Mouse (Mus musculus) urinary bladder, postnatal 36 days (tissue): Measurements from ENCODE around the gene Hc.

Experiments used
- DNase-seq, 2 experiments: peaks; one replicate each; pipeline ENCODE4 v3.0.0; 2022; ENCODE audit warnings: low spot score in 2 of 2, mixed read lengths in 1 of 2

Hc gene

GRCm38 (mm10) chr2:35061338-35061737 lies at the start of gene Hc:
Gene Hc (minus strand): TSS chr2:35061438.
- DNase-seq, result no peak

GRCm38 (mm10) chr2:35110521-35110920 lies 49.3 kb upstream of the Hc start:
- DNase-seq, result no peak

GRCm38 (mm10) chr2:35109924-35110304 lies 48.7 kb upstream of the Hc start:
- no peak for DNase-seq

GRCm38 (mm10) chr2:35109141-35109923 lies 48.1 kb upstream of the Hc start, which contains the start of gene Cntrl:
Gene Cntrl (plus strand): TSS chr2:35109492.
- peak; percentile 93 to 96 for DNase-seq

- peak; percentile 19 to 22 for DNase-seq
Observed at GRCm38 (mm10) chr2:35108712-35109111, 47.5 kb upstream of the Hc start.

- DNase-seq, result no peak
Observed at GRCm38 (mm10) chr2:35107984-35108635, 46.9 kb upstream of the Hc start.

- DNase-seq, result no peak
Observed at GRCm38 (mm10) chr2:35104843-35105242, 43.6 kb upstream of the Hc start.

- no peak for DNase-seq
Observed at GRCm38 (mm10) chr2:35103558-35103957, 42.3 kb upstream of the Hc start.

GRCm38 (mm10) chr2:35102777-35103176 lies 41.5 kb upstream of the Hc start:
- no peak for DNase-seq

GRCm38 (mm10) chr2:35101443-35101842 lies 40.2 kb upstream of the Hc start, which contains the start of gene AI182371:
Gene AI182371 (minus strand): TSS chr2:35101543.
- DNase-seq, result no peak

- DNase-seq, result no peak
Observed at GRCm38 (mm10) chr2:35100529-35100928, 39.3 kb upstream of the Hc start.

- DNase-seq, result no peak
Observed at GRCm38 (mm10) chr2:35087418-35087817, 26.2 kb upstream of the Hc start.

- no peak for DNase-seq
Observed at GRCm38 (mm10) chr2:35079166-35079565, 17.9 kb upstream of the Hc start.

GRCm38 (mm10) chr2:35074328-35074727 lies 13.1 kb upstream of the Hc start:
- DNase-seq, result no peak

- DNase-seq, result no peak
Observed at GRCm38 (mm10) chr2:35072547-35072946, 11.3 kb upstream of the Hc start.

GRCm38 (mm10) chr2:35070275-35070674 lies 9.0 kb upstream of the Hc start:
- no peak for DNase-seq

- DNase-seq, result no peak
Observed at GRCm38 (mm10) chr2:35069124-35069523, 7.9 kb upstream of the Hc start.

GRCm38 (mm10) chr2:35067117-35067516 lies 5.9 kb upstream of the Hc start:
- no peak for DNase-seq

- DNase-seq, result no peak
Observed at GRCm38 (mm10) chr2:35066525-35067082, 5.4 kb upstream of the Hc start.

- DNase-seq, result no peak
Observed at GRCm38 (mm10) chr2:35063333-35064030, 2.2 kb upstream of the Hc start.

GRCm38 (mm10) chr2:35060897-35061296 lies 341 bp downstream of the Hc start:
- DNase-seq, result no peak

GRCm38 (mm10) chr2:35060256-35060655 lies 982 bp downstream of the Hc start:
- no peak for DNase-seq
